Mouse (Mus musculus): ENCODE results near the gene Dap3. TPM values are rescaled to one million over a fixed set of nuclear protein-coding genes. Genes with fewer than 3 reads are reported as not detected.
"Not testable (repeated sequence)": the region's sequence is repeated elsewhere in the genome, so short reads cannot be mapped to it uniquely, and the experiment has no call there.

Gene Dap3
- 100 to 1,000 TPM; 142 to 154 (median 149) TPM for total RNA-seq (2022)

DNA sequence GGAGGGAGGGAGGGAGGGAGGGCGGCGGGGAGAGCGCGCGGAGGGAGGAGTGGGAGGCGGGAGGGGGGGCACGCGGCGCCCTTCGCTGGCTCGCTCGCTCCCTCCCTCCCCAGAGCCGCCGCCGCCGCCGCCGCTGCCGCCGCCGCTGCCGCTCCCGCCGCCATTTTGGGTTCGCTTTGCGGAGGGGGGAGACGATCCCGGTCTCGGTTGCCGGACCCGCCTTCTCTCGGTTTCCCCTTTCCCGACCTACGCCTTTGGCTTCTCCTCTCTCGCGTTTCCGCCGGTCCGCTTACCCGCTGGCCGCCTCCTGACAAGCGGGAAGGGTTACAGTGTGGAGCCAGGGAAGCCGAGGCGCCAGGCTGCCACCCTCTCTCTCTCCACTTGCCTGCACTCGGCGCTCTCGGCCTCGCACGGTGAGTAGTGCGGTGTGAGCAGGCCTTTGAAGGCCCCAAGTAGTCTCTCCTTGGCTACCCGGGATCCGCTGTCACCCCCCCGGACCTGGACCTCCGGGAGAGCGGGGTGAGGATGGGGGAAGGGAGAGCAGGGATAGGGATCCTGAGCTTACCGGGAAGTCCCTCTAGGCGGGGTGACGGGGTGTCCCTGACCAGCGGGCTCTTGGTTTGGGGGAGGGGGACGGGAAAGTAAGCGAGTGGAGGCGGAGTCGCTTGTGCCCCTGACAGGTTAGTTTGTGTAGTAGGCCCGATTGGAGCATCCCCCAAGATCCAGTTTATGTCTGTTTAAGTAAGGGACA lies at the start of gene Dap3, which contains the start of gene Ash1l:
Gene Dap3 (minus strand): TSS at position 606 of the 751 bp plus-strand sequence.
Gene Ash1l (plus strand): TSS at position 47 of the 751 bp plus-strand sequence.
- DNase-seq (ENCODE audit: low spot score): peak; percentile 69

DNA sequence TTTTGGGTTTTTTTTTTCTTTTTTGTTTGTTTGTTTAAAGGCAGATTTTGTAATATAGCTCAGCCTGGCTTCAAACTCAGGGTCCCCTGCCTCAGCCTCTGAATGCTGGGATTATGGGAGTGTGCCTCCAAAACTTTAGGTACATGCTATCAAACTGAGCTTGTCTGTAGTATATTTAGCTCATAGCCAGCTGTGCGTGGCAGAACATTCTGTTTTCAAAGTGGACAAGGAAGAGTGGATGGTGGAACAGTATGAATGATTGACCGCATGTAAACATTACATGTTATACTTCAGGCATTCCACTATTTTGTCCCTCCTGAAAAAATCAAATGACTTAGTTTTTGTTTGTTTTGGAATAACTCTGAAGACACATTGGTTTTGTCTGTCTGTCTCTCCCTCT lies 41.8 kb upstream of the Dap3 start:
- DNase-seq (ENCODE audit: low spot score): peak; percentile 17

DNA sequence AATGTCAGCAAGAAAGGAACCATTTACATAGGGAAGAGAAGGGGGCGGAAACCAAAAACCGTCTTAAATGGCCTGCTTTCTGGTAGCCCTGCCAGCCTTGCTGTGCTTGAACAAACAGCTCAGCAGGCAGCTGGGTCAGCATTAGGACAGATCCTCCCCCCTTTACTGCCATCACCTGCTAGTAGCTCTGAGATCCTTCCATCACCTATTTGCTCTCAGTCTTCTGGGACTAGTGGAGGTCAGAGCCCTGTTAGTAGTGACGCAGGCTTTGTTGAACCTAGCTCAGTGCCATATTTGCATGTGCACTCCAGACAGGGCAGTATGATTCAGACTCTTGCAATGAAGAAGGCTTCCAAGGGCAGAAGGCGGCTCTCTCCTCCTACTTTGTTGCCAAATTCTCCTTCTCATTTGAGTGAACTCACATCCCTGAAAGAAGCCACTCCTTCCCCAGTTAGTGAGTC lies 33.0 kb upstream of the Dap3 start:
- peak; percentile 16 for DNase-seq (ENCODE audit: low spot score)

DNA sequence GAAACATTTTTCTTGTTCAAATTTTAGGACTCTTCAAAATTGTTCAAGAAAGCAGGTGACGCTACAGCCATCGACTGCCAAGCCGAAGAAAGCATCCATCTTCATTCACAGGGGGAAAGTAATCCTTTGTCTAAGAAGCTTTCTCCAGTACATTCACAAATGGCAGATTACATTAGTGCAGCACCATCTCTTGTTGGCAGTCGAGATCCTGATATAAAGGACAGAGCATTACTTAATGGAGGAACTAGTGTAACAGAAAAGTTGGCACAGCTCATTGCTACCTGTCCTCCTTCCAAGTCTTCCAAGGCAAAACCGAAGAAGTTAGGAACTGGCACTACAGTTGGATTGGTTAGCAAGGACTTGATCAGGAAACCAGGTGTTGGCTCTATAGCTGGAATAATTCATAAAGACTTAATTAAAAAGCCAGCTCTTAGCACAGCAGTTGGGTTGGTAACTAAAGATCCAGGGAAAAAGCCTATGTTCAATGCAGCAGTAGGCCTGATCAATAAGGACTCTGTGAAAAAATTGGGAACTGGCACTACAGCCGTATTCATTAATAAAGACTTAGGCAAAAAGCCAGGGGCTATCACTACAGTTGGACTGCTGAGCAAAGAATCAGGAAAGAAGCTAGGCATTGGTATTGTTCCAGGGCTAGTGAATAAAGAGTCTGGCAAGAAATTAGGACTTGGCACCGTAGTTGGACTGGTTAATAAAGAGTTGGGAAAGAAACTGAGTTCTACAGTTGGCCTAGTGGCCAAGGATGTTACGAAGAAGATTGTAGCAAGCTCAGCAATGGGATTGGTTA lies 30.4 kb upstream of the Dap3 start:
- DNase-seq (ENCODE audit: low spot score): no peak

DNA sequence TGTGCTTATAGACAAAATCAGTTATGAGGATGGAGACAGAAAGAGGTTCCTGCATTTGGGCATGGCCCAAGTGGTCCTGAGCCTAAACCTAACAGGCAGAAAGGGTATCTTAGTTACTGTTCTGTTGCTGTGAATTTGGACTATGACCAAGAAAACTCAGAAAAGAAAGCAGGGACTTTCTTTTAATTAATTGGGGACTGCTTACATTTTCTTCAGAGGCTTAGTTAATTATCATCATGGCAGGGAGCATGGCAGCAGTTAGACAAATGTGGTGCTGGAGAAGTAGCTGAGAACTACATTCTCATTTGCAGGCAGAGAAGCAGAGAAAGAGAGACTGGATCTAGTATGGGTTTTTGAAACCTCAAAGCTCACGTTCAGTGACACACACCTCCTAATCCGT lies 24.0 kb upstream of the Dap3 start:
- DNase-seq (ENCODE audit: low spot score): no peak

DNA sequence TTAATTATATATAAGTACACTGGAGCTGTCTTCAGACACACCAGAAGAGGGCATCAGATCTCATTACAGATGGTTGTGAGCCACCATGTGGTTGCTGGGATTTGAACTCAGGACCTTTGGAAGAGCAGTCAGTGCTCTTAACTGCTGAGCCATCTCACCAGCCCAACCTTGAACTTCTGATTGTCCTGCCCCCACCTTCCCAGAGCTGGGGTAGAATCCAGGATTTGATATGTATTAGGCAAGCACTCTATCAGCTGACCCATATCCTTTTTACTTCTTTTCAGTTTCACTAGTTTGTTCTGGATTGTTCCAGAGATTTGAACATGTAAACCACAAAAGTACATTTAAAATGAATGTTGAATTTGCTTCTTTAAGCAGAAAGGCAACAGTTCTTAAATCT lies 12.2 kb upstream of the Dap3 start:
- DNase-seq (ENCODE audit: low spot score): not testable (repeated sequence)

DNA sequence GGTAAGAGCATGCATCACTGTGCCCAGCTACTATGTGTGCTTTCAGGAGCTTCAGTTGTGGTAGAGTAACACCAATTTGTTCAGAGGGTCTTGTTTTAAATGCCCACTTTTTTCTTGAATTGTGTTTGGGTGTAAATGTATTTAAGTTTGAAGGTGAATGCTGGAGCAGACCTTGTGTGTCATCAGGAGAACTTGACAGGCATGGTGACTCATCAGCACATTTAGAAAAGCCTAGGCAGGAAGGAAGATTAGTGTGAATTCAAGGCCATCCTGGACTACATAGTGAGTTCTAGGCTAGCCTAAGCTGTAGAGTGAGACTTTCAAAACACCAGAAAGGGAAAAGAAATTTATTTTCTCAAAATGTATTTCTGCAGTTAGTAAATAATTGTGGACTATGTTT lies 2.8 kb upstream of the Dap3 start:
- DNase-seq (ENCODE audit: low spot score): no peak

DNA sequence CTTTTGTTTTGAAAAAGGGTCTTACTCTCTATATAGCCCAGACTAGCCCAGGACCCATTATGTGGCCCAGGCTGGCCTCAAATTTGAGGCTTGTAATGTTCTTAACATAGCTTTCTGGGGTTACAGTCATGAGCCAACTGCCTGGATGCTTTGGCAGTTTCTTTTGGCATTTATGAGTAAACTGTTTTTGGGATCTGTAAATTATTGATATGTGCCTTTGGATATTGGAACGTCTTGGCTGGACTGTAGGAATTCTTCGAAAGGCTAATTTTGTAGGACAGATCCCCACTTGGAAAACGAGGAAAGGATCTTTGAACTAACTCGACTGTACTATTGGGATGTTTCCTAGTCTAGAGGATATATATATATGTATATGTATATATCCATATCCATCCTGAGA lies 2.3 kb upstream of the Dap3 start:
- DNase-seq (ENCODE audit: low spot score): no peak

DNA sequence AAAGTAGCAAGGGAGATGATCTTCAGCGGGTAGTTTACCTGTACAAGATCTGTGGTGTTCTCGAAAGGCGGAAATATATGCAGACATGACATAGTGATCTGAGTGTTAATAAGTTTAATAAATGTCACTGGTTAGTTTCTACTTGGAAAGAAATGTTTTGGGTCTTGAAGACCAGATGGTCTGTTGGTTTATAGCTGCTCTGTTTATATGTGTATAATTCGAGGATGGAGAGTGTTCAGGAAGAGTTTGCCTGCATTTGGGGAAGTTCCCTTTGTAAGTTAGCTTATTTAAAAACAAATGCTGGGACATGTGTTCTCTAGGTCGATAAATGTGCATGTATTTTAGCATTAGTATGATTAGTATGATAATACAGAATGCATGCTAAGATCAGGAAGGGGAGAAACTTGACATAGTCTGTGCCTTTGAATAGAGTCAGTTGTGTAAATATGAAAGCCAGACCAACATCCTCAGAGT lies 383 bp upstream of the Dap3 start:
- no peak for DNase-seq (ENCODE audit: low spot score)

DNA sequence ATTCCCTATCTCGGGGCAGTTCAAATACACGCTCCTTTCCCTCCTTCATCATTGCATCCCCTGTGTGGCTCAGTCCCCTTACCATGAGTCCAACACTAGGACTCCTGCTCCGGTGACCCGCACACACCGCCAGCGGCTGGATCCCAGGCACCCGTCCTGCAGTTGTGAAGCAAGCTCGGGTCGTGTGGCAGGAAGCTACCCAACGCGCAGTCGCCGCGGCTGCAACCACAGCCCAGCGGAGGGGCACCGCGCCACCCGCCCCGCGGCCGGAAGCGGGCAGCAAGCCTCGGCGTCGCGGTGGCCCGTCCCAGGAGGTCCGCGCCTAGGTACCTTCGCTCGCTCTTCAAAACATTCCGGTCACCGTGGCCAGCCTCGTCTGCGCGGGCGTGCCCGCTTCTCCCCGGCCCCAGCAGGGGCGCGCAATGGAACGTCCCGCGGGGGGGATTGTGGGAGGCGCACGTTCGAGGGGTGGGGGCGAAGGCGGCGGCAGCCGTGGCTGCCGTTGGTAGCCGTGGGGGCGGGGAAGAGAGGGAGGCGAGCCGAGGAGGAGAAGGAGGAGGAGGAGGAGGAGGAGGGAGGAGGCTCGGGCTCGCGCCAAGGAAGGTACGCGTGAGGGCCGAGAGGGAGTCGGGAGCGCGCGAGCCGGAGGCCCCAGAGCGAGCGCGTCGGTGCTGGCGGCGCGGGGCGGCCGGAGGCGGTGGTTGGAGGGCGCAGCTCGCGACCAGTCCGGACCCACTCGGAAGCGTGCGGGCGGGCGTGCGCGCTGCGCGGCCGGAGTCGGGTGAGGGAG lies 1.0 kb downstream of the Dap3 start:
- peak; percentile 80 for DNase-seq (ENCODE audit: low spot score)

DNA sequence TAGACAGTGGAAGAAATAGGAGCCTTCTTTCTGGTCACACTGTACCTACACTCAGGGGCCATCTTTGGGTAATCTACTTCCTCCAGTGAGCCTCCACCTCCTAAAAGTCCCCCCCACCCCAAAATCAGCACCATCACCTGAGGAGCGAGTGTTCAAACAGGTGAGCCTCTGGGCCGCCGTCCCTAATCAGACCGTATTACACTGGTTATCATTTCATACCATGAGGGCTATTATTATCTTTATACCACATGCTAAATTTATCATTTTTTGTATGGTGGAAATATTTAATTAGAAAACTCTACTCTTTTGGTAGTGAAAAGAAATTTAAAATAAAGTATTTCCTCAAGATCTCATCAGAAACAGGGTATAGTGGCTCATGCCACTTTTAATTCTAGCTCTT lies 6.9 kb downstream of the Dap3 start:
- DNase-seq (ENCODE audit: low spot score): no peak

DNA sequence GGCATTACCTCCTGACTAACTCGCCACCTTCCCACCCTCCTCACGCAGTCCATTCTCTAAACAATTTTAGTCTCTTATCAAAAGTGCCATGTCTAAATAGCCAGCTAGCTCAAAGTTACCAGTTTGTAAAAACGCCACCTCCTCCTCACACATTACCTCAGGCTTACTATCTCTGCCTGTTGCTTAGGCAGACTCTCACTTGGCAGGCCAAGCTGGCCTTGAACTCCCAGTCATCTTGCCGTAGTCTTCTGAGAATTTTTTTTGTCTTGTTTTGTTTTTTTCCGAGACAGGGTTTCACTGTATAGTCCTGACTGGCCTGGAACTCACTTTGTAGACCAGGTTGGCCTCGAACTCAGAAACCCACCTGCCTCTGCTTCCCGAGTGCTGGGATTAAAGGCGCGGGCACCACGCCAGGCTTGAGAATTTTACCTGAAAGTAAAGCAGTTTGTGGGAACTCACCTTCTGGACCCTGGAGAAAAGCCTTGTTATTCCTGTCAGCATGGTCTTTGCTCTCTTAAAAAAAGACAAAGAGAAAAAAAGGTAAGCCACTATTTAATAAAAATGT lies 8.6 kb downstream of the Dap3 start:
- no peak for DNase-seq (ENCODE audit: low spot score)

DNA sequence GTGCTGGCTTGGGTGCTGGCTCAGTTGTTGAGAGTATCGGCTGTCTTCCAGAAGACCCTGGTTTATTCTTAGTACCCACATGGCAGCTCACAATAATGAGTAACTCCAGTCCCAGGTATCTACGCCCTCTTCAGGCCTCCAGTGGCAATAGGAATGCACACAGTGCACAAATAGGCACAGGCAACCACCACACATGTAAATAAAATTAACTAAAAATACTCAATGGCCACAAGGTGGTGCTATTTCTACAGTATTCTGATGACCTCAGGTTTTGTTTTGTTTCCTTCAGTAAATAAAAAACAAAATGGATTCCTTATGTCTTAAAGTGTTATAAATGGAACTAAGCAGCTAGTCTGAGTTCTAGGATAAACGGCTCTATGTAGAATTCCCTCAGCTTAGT lies 11.2 kb downstream of the Dap3 start:
- DNase-seq (ENCODE audit: low spot score): peak; percentile 38

DNA sequence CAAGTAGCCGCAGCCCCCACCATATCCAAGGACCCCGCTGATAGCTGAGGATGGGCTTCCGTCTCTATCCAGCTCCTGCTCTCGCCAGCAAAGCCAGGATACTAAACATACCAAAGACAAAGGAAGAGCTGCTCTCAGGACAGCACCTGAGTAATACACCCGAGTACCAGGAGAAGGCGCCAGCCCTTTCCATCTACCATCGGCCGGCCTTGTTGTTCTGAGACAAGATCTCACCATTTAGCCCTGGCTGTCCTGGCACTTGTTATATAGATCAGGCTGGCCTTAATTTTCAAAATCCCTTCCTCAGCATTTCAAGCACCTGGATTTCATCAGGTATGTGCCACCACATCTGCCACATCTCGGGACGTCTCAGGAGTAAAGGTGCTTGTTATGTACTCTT lies 11.9 kb downstream of the Dap3 start:
- DNase-seq (ENCODE audit: low spot score): no peak

DNA sequence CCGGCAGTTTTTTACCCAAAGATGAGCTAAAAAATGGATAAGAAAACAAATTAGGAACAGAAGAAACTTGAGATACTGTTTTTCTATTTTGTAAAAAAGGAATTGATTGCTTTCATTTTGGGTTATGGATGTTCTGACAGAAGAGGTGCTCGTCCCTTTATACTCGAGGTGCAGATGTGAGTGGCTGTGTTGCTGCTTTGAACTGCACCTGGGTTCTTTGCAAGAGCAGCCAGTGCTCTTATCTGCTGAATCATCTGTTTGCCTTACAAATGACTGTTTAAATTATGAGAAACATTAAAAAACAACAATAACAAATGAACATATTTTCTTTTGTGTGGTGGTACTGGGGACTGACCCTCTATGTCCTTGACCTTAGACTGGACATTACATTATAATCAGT lies 21.5 kb downstream of the Dap3 start:
- DNase-seq (ENCODE audit: low spot score): no peak

DNA sequence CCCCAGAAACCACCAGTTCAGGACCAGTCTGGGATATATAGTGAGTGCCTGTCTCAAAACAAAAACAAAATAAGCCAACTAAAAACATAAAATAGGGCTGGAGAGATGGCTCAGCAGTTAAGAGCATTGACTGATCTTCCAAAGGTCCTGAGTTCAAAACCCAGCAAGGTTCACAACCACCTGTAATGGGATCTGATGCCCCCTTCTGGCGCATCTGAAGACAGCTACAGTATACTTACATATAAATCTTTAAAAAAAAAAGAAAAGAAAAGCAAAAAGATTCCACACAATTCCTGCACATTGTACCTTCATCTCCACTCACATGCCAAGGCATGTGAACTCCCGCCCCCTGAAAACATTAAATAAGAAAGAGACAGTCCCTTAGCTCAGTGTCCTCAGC lies 25.3 kb downstream of the Dap3 start:
- DNase-seq (ENCODE audit: low spot score): no peak

DNA sequence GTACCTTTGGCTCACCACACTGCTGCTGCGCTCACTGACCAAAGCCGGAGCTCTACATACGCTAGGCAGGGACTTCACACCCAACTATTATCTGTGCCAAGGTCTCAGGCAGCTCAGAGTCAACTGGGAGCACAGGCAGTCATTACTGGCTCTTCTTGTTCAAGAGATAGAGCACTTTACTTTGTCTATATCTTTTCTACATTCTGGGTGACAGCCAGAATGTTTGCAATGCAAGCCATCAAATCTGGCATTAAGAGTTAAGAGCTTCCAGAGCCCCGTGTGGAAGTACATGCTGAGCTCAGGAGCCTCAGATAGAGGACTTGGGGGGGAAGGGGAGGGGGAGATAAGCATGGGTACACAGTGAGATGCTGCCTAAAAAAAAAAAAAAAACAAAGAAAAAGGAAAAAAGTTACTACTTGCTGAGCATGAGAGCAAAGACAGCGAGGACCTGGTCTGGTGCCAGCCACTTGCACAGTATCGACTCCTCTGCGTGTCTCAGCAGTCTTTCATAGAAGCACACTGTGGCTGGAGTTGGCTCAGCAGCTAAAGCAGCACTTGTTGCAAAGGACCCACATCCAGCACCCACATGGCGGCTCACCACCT lies 26.9 kb downstream of the Dap3 start:
- DNase-seq (ENCODE audit: low spot score): peak; percentile 12

DNA sequence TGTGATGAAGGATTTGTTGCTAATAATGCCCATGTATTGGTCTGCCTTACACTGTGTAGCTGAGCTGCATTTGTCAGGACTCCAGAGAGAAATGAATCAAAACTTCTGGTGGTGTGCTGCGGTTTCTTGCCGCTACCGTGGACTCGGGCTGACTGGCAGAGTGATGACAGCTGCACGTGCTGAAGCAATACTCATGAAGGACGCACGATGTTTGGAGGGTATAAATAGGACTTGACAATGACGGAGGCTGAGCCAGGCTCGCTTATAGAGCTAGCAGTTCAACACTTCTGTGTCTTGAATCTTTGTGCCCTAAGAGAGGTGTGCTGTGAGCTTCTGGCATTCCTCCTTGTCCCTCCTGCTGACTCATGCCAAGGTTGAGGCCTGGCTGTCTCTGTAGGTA lies 29.6 kb downstream of the Dap3 start:
- no peak for DNase-seq (ENCODE audit: low spot score)

DNA sequence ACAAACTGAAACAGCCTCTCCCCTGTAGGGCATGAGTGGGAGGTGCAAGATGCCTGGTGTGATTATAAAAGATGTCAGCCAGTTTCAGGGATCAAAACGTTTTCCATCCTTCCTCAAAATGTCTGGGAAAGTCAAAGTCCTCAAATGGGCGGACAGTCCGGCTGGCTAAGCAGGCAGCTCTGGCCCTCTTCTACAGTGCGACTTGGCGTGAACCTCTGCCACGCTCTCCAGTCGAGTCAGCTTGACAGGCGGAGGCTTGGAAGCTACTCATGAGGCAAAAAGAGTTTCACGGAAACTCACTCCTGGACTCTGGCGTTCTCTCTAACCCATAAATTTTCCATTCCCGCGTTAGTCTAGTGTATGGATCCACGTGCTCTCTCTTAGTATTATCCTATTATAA lies 32.0 kb downstream of the Dap3 start:
- no peak for DNase-seq (ENCODE audit: low spot score)

DNA sequence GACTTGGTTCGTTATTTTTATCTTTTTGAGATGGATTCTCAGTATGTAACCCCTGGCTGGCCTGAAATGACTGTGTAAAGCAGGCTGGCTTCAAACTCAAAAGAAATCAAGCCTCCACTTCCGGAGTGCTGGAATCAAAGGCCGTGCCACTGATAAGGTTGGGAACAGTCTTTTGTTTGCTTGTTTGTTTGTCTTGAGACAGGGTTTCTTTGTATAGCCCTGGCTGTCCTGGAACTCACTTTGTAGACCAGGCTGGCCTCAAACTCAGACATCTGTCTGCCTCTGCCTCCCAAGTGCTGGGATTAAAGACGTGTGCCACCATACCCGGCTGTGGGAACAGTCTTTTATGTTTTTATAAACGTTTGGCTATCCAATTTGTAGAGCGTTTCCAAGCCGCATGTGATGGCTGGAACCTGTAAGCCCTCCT lies 36.6 kb downstream of the Dap3 start:
- DNase-seq (ENCODE audit: low spot score): no peak

Measured in heart, adult 8-10 months (tissue).